Mouse (Mus musculus) embryonic stem cell, embryonic (primary cell): Measurements from ENCODE around the gene Cidec.

Source experiments
- CTCF ChIA-PET, 4 experiments: fragments of 300-600 bp in 2 of 4; fragments of 350-600 bp in 2 of 4; sonication (Branson Sonifier 250); formaldehyde crosslinking; loops; one replicate each; lab custom pipeline; 2022; ENCODE audit warnings: inconsistent platforms in 2 of 4; lab: Charles Lee
- POLR2A ChIA-PET, 4 experiments: fragments of 300-600 bp in 2 of 4; fragments of 350-600 bp in 2 of 4; sonication (Branson Sonifier 250); formaldehyde crosslinking; loops; one replicate each; lab custom pipeline; 2022; ENCODE audit warnings: antibody characterized with exemption in 4 of 4, inconsistent platforms in 1 of 4; lab: Charles Lee

Gene Cidec

GRCm38 (mm10) chr6:113465602-113466001 is 30.0 kb upstream of the Cidec start:
- ChIA-PET CTCF (interaction anchor here in 3 of 4 experiments (0.8 to 1.6 kb wide), 5 partner anchors 24 to 39 kb away, joined by 3 to 4 read pairs (median 3); no protein-coding TSS in a partner anchor), POLR2A (interaction anchor here in 1 of 4 experiments (0.9 kb wide), 1 partner anchor 21 kb away, joined by 3 read pairs; no protein-coding TSS in a partner anchor)

- ChIA-PET CTCF (interaction anchor here in 2 of 4 experiments (0.7 to 1.6 kb wide), 3 partner anchors 23 to 110 kb away, joined by 3 to 4 read pairs (median 4); no protein-coding TSS in a partner anchor), POLR2A (interaction anchor here in 1 of 4 experiments (1.2 kb wide), 1 partner anchor 22 kb away, joined by 3 read pairs; the partner anchor contains the start of gene Jagn1)
These were observed 28.5 kb upstream of the Cidec start for GRCm38 (mm10) chr6:113464040-113464439.

- ChIA-PET CTCF (interaction anchor here in 3 of 4 experiments (0.6 to 1.8 kb wide), 6 partner anchors 9 to 35 kb away, joined by 3 to 7 read pairs (median 4); no protein-coding TSS in a partner anchor), POLR2A (interaction anchor here in 3 of 4 experiments (0.6 to 1.0 kb wide), 4 partner anchors 12 to 72 kb away, joined by 3 to 4 read pairs (median 4); partner anchors contain the start of genes Il17rc (in 1 of the 3) and Jagn1 (in 1 of the 3))
These were observed 23.1 kb upstream of the Cidec start for GRCm38 (mm10) chr6:113458635-113459034.

GRCm38 (mm10) chr6:113457952-113458534 is 22.5 kb upstream of the Cidec start, which contains the start of gene Il17re:
Gene Il17re, plus strand, starts transcription at chr6:113458484.
- POLR2A ChIA-PET, result interaction anchor here in 3 of 4 experiments (0.7 to 1.7 kb wide), 5 partner anchors 13 to 37 kb away, joined by 3 to 4 read pairs (median 3); partner anchors contain the start of genes Jagn1 (in 2 of the 3) and Il17rc (in 1 of the 3)
- CTCF ChIA-PET, result interaction anchor here in 3 of 4 experiments (0.6 to 1.8 kb wide), 6 partner anchors 10 to 36 kb away, joined by 3 to 7 read pairs (median 4); no protein-coding TSS in a partner anchor

- CTCF ChIA-PET, result interaction anchor here in 1 of 4 experiments (0.6 kb wide), 1 partner anchor 10 kb away, joined by 15 read pairs; no protein-coding TSS in a partner anchor
- POLR2A ChIA-PET, result interaction anchor here in 2 of 4 experiments (0.7 to 1.1 kb wide), 2 partner anchors 13 to 50 kb away, joined by 3 read pairs; partner anchors contain the start of gene Jagn1 (in 1 of the 2)
These were observed 19.4 kb upstream of the Cidec start for GRCm38 (mm10) chr6:113455007-113455406.

- ChIA-PET POLR2A (interaction anchor here in 1 of 4 experiments (1.0 to 1.4 kb wide), 2 partner anchors 9 kb away, joined by 5 read pairs; partner anchors contain the start of gene Jagn1), CTCF (no interaction called here)
These were observed 16.3 kb upstream of the Cidec start for GRCm38 (mm10) chr6:113451839-113452238.

GRCm38 (mm10) chr6:113447639-113448038 is 12.1 kb upstream of the Cidec start:
- ChIA-PET CTCF (interaction anchor here in 1 of 4 experiments (0.9 kb wide), 1 partner anchor 20 kb away, joined by 3 read pairs; no protein-coding TSS in a partner anchor), POLR2A (interaction anchor here (0.6 to 1.4 kb wide), 8 partner anchors 13 to 350 kb away, joined by 3 to 6 read pairs (median 3); no protein-coding TSS in a partner anchor)

- POLR2A ChIA-PET, result interaction anchor here in 3 of 4 experiments (0.5 to 3.0 kb wide), 12 partner anchors 10 to 104 kb away, joined by 3 to 9 read pairs (median 3); partner anchors contain the start of genes Cidec (in 1 of the 3), Il17rc (in 1 of the 3) and Rpusd3 (in 1 of the 3)
- CTCF ChIA-PET, result no interaction called here
These were observed 8.8 kb upstream of the Cidec start for GRCm38 (mm10) chr6:113444207-113444965.

- POLR2A ChIA-PET, result interaction anchor here (0.6 to 3.4 kb wide), 41 partner anchors 8 to 1489 kb away, joined by 3 to 19 read pairs (median 4); partner anchors contain the start of genes Creld1 (in 2 of the 4), Camk1 (in 1 of the 4), Cidec (in 1 of the 4) and Il17rc (in 1 of the 4)
- CTCF ChIA-PET, result interaction anchor here in 3 of 4 experiments (0.6 to 2.9 kb wide), 10 partner anchors 15 to 51 kb away, joined by 3 to 23 read pairs (median 5); partner anchors contain the start of genes Il17rc (in 1 of the 3) and Il17re (in 1 of the 3)
These were observed 7.5 kb upstream of the Cidec start for GRCm38 (mm10) chr6:113443091-113443490.

GRCm38 (mm10) chr6:113442442-113443090 is 7.0 kb upstream of the Cidec start, which contains the start of gene Jagn1:
Gene Jagn1, plus strand, starts transcription at chr6:113442569.
- ChIA-PET CTCF (interaction anchor here (0.6 to 2.9 kb wide), 12 partner anchors 15 to 133 kb away, joined by 3 to 23 read pairs (median 5); partner anchors contain the start of genes Il17rc (in 2 of the 4) and Il17re (in 1 of the 4)), POLR2A (interaction anchor here (0.6 to 3.4 kb wide), 52 partner anchors 8 to 1490 kb away, joined by 3 to 19 read pairs (median 4); partner anchors contain the start of genes Creld1 (in 2 of the 4), Rpusd3 (in 2 of the 4), Tatdn2 (in 2 of the 4) and Brk1 (in 1 of the 4))

GRCm38 (mm10) chr6:113442087-113442441 is 6.5 kb upstream of the Cidec start:
- CTCF ChIA-PET, result interaction anchor here (0.6 to 2.9 kb wide), 10 partner anchors 14 to 133 kb away, joined by 3 to 23 read pairs (median 5); partner anchors contain the start of gene Il17rc (in 1 of the 4)
- POLR2A ChIA-PET, result interaction anchor here (0.6 to 3.4 kb wide), 43 partner anchors 8 to 366 kb away, joined by 3 to 19 read pairs (median 4); partner anchors contain the start of genes Creld1 (in 2 of the 4), Rpusd3 (in 2 of the 4), Tatdn2 (in 2 of the 4) and Brk1 (in 1 of the 4)

GRCm38 (mm10) chr6:113441147-113441680 is 5.7 kb upstream of the Cidec start:
- ChIA-PET POLR2A (interaction anchor here in 3 of 4 experiments (0.6 to 3.4 kb wide), 19 partner anchors 7 to 256 kb away, joined by 3 to 19 read pairs (median 3); partner anchors contain the start of genes Il17rc (in 2 of the 3), Tatdn2 (in 2 of the 3), Brk1 (in 1 of the 3) and Creld1 (in 1 of the 3)), CTCF (interaction anchor here (0.5 to 2.9 kb wide), 42 partner anchors 10 to 741 kb away, joined by 3 to 23 read pairs (median 4); partner anchors contain the start of genes Il17rc (in 3 of the 4), Irak2 (in 2 of the 4), Rpusd3 (in 2 of the 4) and Brk1 (in 1 of the 4))

GRCm38 (mm10) chr6:113440686-113441085 is 5.1 kb upstream of the Cidec start:
- CTCF ChIA-PET, result interaction anchor here (0.6 to 2.9 kb wide), 30 partner anchors 9 to 740 kb away, joined by 3 to 23 read pairs (median 4); partner anchors contain the start of genes Rpusd3 (in 2 of the 4), Brk1 (in 1 of the 4), Camk1 (in 1 of the 4) and Fancd2os (in 1 of the 4)
- POLR2A ChIA-PET, result interaction anchor here in 3 of 4 experiments (0.7 to 3.4 kb wide), 15 partner anchors 10 to 256 kb away, joined by 3 to 19 read pairs (median 3); partner anchors contain the start of genes Il17rc (in 2 of the 3), Tatdn2 (in 2 of the 3), Brk1 (in 1 of the 3) and Emc3 (in 1 of the 3)

- CTCF ChIA-PET, result interaction anchor here (0.6 to 2.4 kb wide), 11 partner anchors 12 to 1896 kb away, joined by 3 to 10 read pairs (median 4); partner anchors contain the start of gene Rpusd3 (in 1 of the 4)
- POLR2A ChIA-PET, result interaction anchor here in 3 of 4 experiments (0.6 to 1.4 kb wide), 12 partner anchors 12 to 348 kb away, joined by 3 to 5 read pairs (median 3); partner anchors contain the start of gene Il17rc (in 1 of the 3)
These were observed 3.3 kb upstream of the Cidec start for GRCm38 (mm10) chr6:113438721-113439430.

- POLR2A ChIA-PET, result interaction anchor here in 2 of 4 experiments (0.6 to 1.7 kb wide), 5 partner anchors 9 to 259 kb away, joined by 3 to 4 read pairs (median 3); partner anchors contain the start of gene Tatdn2 (in 1 of the 2)
- CTCF ChIA-PET, result interaction anchor here in 1 of 4 experiments (1.2 to 1.9 kb wide), 2 partner anchors 10 to 57 kb away, joined by 5 read pairs; no protein-coding TSS in a partner anchor
These were observed 1.6 kb upstream of the Cidec start for GRCm38 (mm10) chr6:113437135-113437534.
